Mouse (Mus musculus) lung, postnatal 0 days (tissue): ENCODE data around the gene Mex3d. TPM values are rescaled to one million over a fixed set of nuclear protein-coding genes. Genes with fewer than 3 reads are reported as not detected.

Experiments used
- ATAC-seq: fragments of 200-750 bp; cut with Nextera tagmentation; 2 replicates; pipeline ENCODE4 v1.8.0; 2017; ENCODE audit warnings: moderate library complexity
- DNase-seq: peaks from one replicate; pipeline ENCODE4 v3.0.0-alpha.2; 2016; ENCODE audit warnings: low spot score
- H3K27ac ChIP-seq: fragments of 300-500 bp; sonication (generic); 2 replicates; pipeline ENCODE4 v1.5.1; 2014; ENCODE audit warnings: antibody characterized with exemption, mild to moderate bottlenecking, low read length, mixed read lengths
- H3K27me3 ChIP-seq: fragments of 300-500 bp; sonication (generic); replicated peaks from 2 replicates; pipeline ENCODE4 v1.6.1; 2014; ENCODE audit warnings: low read length, mixed read lengths; ENCODE audit not compliant: insufficient read depth
- H3K36me3 ChIP-seq: fragments of 300-500 bp; sonication (generic); 2 replicates; pipeline ENCODE4 v1.6.1; 2014; ENCODE audit warnings: low read length, mixed read lengths; ENCODE audit not compliant: insufficient read depth
- H3K4me1 ChIP-seq: fragments of 300-500 bp; sonication (generic); 2 replicates; pipeline ENCODE4 v1.6.1; 2014; ENCODE audit warnings: antibody characterized with exemption, low read depth, low read length, mixed read lengths; ENCODE audit not compliant: insufficient read depth
- H3K4me2 ChIP-seq: fragments of 300-500 bp; sonication (generic); replicated peaks from 2 replicates; pipeline ENCODE4 v1.6.1; 2014; ENCODE audit warnings: low read depth, mild to moderate bottlenecking, low read length, moderate library complexity, mixed read lengths
- H3K4me3 ChIP-seq: fragments of 300-500 bp; sonication (generic); 2 replicates; pipeline ENCODE4 v1.5.1; 2014; ENCODE audit warnings: low read depth, low read length
- H3K9ac ChIP-seq: fragments of 300-500 bp; sonication (generic); replicated peaks from 2 replicates; pipeline ENCODE4 v1.6.1; 2014; ENCODE audit warnings: low read depth, mild to moderate bottlenecking
- H3K9me3 ChIP-seq: fragments of 300-500 bp; sonication (generic); 2 replicates; pipeline ENCODE4 v1.6.1; 2016; ENCODE audit warnings: low read length, mixed read lengths
- CTCF ChIP-seq: IDR thresholded peaks from 2 replicates; pipeline ENCODE4 v1.5.1; 2016; ENCODE audit warnings: antibody characterized with exemption, mild to moderate bottlenecking
- EP300 ChIP-seq: IDR thresholded peaks from 2 replicates; pipeline ENCODE4 v1.6.1; 2016; ENCODE audit warnings: antibody characterized with exemption, mild to moderate bottlenecking, control low read depth
- WGBS: fragments of 180-500 bp; shearing (Covaris S2); extraction: QIAGEN DNeasy Blood & Tissue Kit; methylation state at CpG from one replicate; pipeline ENCODE4 v1.1.7; 2014; 5-methylcytosine and 5-hydroxymethylcytosine counted together
- microRNA-seq: library from miRNA; unstranded; fragments of <30 nt; microRNA quantifications from one replicate; pipeline ENCODE4, GENCODE M21; 2016
- polyA plus RNA-seq: library from polyadenylated mRNA; unstranded; fragments of >200 nt; fragmentation: Nextera tagmentation; extraction: Ambion mirVana; gene quantifications from 2 replicates; pipeline ENCODE4 v1.2.1, GENCODE M21; 2015

Mex3d gene
- polyA plus RNA-seq, 1 experiment from 2014 or later: 6.0 TPM

- Histone ChIP-seq H3K4me1 (no peaks in the 10 kb centered on the region; the same call in 1 of the 2 replicates), H3K4me2 (no peak overlapping the region), H3K9me3 (no peaks in the 10 kb centered on the region), H3K27me3 (peaks cover 7% of the 10 kb centered on the region), H3K36me3 (no peaks in the 10 kb centered on the region), H3K9ac (no peak overlapping the region), H3K4me3 (no peak overlapping the region), H3K27ac (no peak overlapping the region)
- ATAC-seq (no peak), DNase-seq (no peak)
- 80% methylated on average over 12 of the region's 12 CpGs for WGBS
- TF ChIP-seq CTCF (no peak), EP300 (no peak)
Observed at GRCm38 (mm10) chr10:80336263-80336662, 51.2 kb downstream of the Mex3d start.

- peaks cover 4% of the 10 kb centered on the region for H3K4me1 ChIP-seq
- H3K4me3 ChIP-seq: no peak overlapping the region
- H3K36me3 ChIP-seq: no peaks in the 10 kb centered on the region
- no peaks in the 10 kb centered on the region; the same call in 1 of the 2 replicates for H3K27me3 ChIP-seq
- WGBS: 79% methylated on average over 5 of the region's 5 CpGs
- DNase-seq (no peak), ATAC-seq (no peak)
- TF ChIP-seq EP300 (no peak), CTCF (no peak)
- no peaks in the 10 kb centered on the region for H3K9me3 ChIP-seq
- no peak overlapping the region; the same call in 1 of the 2 replicates for H3K27ac ChIP-seq
- no peak overlapping the region for H3K4me2 ChIP-seq
- H3K9ac ChIP-seq: no peak overlapping the region
Observed at GRCm38 (mm10) chr10:80332525-80332989, 54.9 kb downstream of the Mex3d start.

- Histone ChIP-seq H3K9ac (no peak overlapping the region), H3K36me3 (no peaks in the 10 kb centered on the region), H3K4me3 (no peak overlapping the region), H3K4me2 (peak overlapping the region; percentile 78; the same call in 1 of the 2 replicates), H3K4me1 (peaks cover 4% of the 10 kb centered on the region), H3K27me3 (no peaks in the 10 kb centered on the region; the same call in 1 of the 2 replicates), H3K9me3 (no peaks in the 10 kb centered on the region), H3K27ac (peak overlapping the region; percentile 51)
- ATAC-seq (no peak), DNase-seq (no peak)
- WGBS: 54% methylated on average over 10 of the region's 10 CpGs
- TF ChIP-seq CTCF (no peak), EP300 (no peak)
Observed at GRCm38 (mm10) chr10:80331636-80332524, 55.6 kb downstream of the Mex3d start.

- ATAC-seq (no peak), DNase-seq (peak; percentile 49)
- peak overlapping the region; percentile 51; the same call in 1 of the 2 replicates for H3K27ac ChIP-seq
- no peaks in the 10 kb centered on the region for H3K36me3 ChIP-seq
- no peaks in the 10 kb centered on the region; the same call in 1 of the 2 replicates for H3K27me3 ChIP-seq
- peak overlapping the region; percentile 78 for H3K4me2 ChIP-seq
- peaks cover 4% of the 10 kb centered on the region for H3K4me1 ChIP-seq
- 0 out of 2 replicates have a peak, but pooled peaks have one; percentile 25 for TF ChIP-seq EP300
- TF ChIP-seq CTCF: no peak
- H3K4me3 ChIP-seq: no peak overlapping the region
- WGBS: 50% methylated on average over 2 of the region's 2 CpGs
- H3K9me3 ChIP-seq: no peaks in the 10 kb centered on the region
- no peak overlapping the region for H3K9ac ChIP-seq
Observed at GRCm38 (mm10) chr10:80330888-80331287, 56.6 kb downstream of the Mex3d start.

Small RNA genes lying within 50 kb of the gene (microRNA-seq; reads per million reads assigned to microRNA genes)
- gene Gm22721: not detected

Other genes with a start within 250 kb of the Mex3d start
- 463 and 491 TPM in 2 replicates for gene Atp5d, start 249.0 kb downstream of the Mex3d start, polyA plus RNA-seq
- gene Cbarp, start 246.8 kb downstream of the Mex3d start, polyA plus RNA-seq: 5.1 and 5.5 TPM in 2 replicates
- 13.2 and 14.2 TPM in 2 replicates for gene Midn, start 239.4 kb downstream of the Mex3d start, polyA plus RNA-seq
- gene Cirbp, start 221.7 kb downstream of the Mex3d start, polyA plus RNA-seq: 203 and 305 TPM in 2 replicates
- gene 1600002K03Rik, start 214.7 kb downstream of the Mex3d start, polyA plus RNA-seq: 10.4 and 11.7 TPM in 2 replicates
- gene Efna2, start 208.2 kb downstream of the Mex3d start, polyA plus RNA-seq: 5.1 and 6.9 TPM in 2 replicates
- 34.0 and 36.9 TPM in 2 replicates for gene Mum1, start 161.2 kb downstream of the Mex3d start, polyA plus RNA-seq
- 295 and 327 TPM in 2 replicates for gene Ndufs7, start 138.5 kb downstream of the Mex3d start, polyA plus RNA-seq
- gene Gamt, start 126.6 kb downstream of the Mex3d start, polyA plus RNA-seq: 23.5 and 25.4 TPM in 2 replicates
- gene Dazap1, start 126.2 kb downstream of the Mex3d start, polyA plus RNA-seq: 37.8 and 38.1 TPM in 2 replicates
- gene Rps15, start 95.2 kb downstream of the Mex3d start, polyA plus RNA-seq: 651 and 741 TPM in 2 replicates
- gene Apc2, start 91.7 kb downstream of the Mex3d start, polyA plus RNA-seq: 0.57 and 0.85 TPM in 2 replicates
- gene 2310011J03Rik, start 67.1 kb downstream of the Mex3d start, polyA plus RNA-seq: 58.4 and 64.8 TPM in 2 replicates
- gene Pcsk4, start 58.2 kb downstream of the Mex3d start, polyA plus RNA-seq: 3.4 and 3.7 TPM in 2 replicates
- 15.4 and 17.6 TPM in 2 replicates for gene Reep6, start 57.7 kb downstream of the Mex3d start, polyA plus RNA-seq
- gene Adamtsl5, start 39.2 kb downstream of the Mex3d start, polyA plus RNA-seq: 6.4 and 7.3 TPM in 2 replicates
- gene Plk5, start 31.2 kb downstream of the Mex3d start, polyA plus RNA-seq: 1.00 and 1.0 TPM in 2 replicates
- gene Mbd3, start 11.9 kb upstream of the Mex3d start, polyA plus RNA-seq: 90.6 and 90.7 TPM in 2 replicates
- 511 and 651 TPM in 2 replicates for gene Uqcr11, start 19.2 kb upstream of the Mex3d start, polyA plus RNA-seq
- gene Tcf3, start 46.0 kb upstream of the Mex3d start, polyA plus RNA-seq: 34.7 and 36.2 TPM in 2 replicates
- not detected in 2 replicates for gene Onecut3, start 107.2 kb upstream of the Mex3d start, polyA plus RNA-seq
- 0.04 and 0.10 TPM in 2 replicates for gene Atp8b3, start 151.5 kb upstream of the Mex3d start, polyA plus RNA-seq
- gene Rexo1, start 173.9 kb upstream of the Mex3d start, polyA plus RNA-seq: 12.9 TPM in 2 replicates
- gene Klf16, start 189.7 kb upstream of the Mex3d start, polyA plus RNA-seq: 7.1 and 7.2 TPM in 2 replicates
- 105 and 106 TPM in 2 replicates for gene Abhd17a, start 202.7 kb upstream of the Mex3d start, polyA plus RNA-seq
- gene Scamp4, start 215.2 kb upstream of the Mex3d start, polyA plus RNA-seq: 56.9 and 59.3 TPM in 2 replicates
- gene Adat3, start 215.2 kb upstream of the Mex3d start, polyA plus RNA-seq: 3.5 and 4.8 TPM in 2 replicates
- 0.98 and 1.1 TPM in 2 replicates for gene Gm49322, start 218.4 kb upstream of the Mex3d start, polyA plus RNA-seq
- gene Csnk1g2, start 235.2 kb upstream of the Mex3d start, polyA plus RNA-seq: 97.7 and 111 TPM in 2 replicates